Mouse (Mus musculus): ENCODE results near the gene Fam193b. TPM values are rescaled to one million over a fixed set of nuclear protein-coding genes. Genes with fewer than 3 reads are reported as not detected.

The Fam193b gene
- polyA plus RNA-seq, 1 experiment from 2014 or later = 70.7 TPM

GRCm38 (mm10) chr13:55502405-55502804, 68.5 kb downstream of the Fam193b start:
- 94% methylated on average over 8 of the region's 8 CpGs for WGBS
- no peaks in the 10 kb centered on the region for H3K27me3 ChIP-seq (ENCODE audit: low read depth, poor library complexity, severe bottlenecking)
- no peak overlapping the region for H3K4me3 ChIP-seq
- H3K4me1 ChIP-seq = no peaks in the 10 kb centered on the region
- H3K27ac ChIP-seq = no peak overlapping the region
- no peak for DNase-seq (ENCODE audit: low spot score)
- no peaks in the 10 kb centered on the region for H3K9me3 ChIP-seq (replicated peaks)
- peaks cover 98% of the 10 kb centered on the region for H3K36me3 ChIP-seq

- no peak overlapping the region for H3K27ac ChIP-seq
- 76% methylated on average over 10 of the region's 10 CpGs for WGBS
- peaks cover 12% of the 10 kb centered on the region for H3K4me1 ChIP-seq
- peaks cover 89% of the 10 kb centered on the region for H3K36me3 ChIP-seq
- H3K4me3 ChIP-seq = no peak overlapping the region
- H3K9me3 ChIP-seq (replicated peaks) = no peaks in the 10 kb centered on the region
- no peaks in the 10 kb centered on the region for H3K27me3 ChIP-seq (ENCODE audit: low read depth, poor library complexity, severe bottlenecking)
- DNase-seq (ENCODE audit: low spot score) = no peak
Observed at GRCm38 (mm10) chr13:55500575-55500974, 70.3 kb downstream of the Fam193b start.

- no peak overlapping the region for H3K4me3 ChIP-seq
- H3K27me3 ChIP-seq (ENCODE audit: low read depth, poor library complexity, severe bottlenecking) = peaks cover 6% of the 10 kb centered on the region
- H3K9me3 ChIP-seq (replicated peaks) = no peaks in the 10 kb centered on the region
- no peak for DNase-seq (ENCODE audit: low spot score)
- 56% methylated on average over 11 of the region's 11 CpGs for WGBS
- peaks cover 72% of the 10 kb centered on the region for H3K36me3 ChIP-seq
- no peak overlapping the region for H3K27ac ChIP-seq
- H3K4me1 ChIP-seq = peaks cover 26% of the 10 kb centered on the region
Observed at GRCm38 (mm10) chr13:55498906-55499305, 72.0 kb downstream of the Fam193b start.

- no peak overlapping the region for H3K27ac ChIP-seq
- 93% methylated on average over 6 of the region's 6 CpGs for WGBS
- peaks cover 10% of the 10 kb centered on the region for H3K27me3 ChIP-seq (ENCODE audit: low read depth, poor library complexity, severe bottlenecking)
- H3K4me1 ChIP-seq = peaks cover 26% of the 10 kb centered on the region
- H3K9me3 ChIP-seq (replicated peaks) = no peaks in the 10 kb centered on the region
- peaks cover 50% of the 10 kb centered on the region for H3K36me3 ChIP-seq
- no peak overlapping the region for H3K4me3 ChIP-seq
- DNase-seq (ENCODE audit: low spot score) = no peak
Observed at GRCm38 (mm10) chr13:55496661-55497060, 74.3 kb downstream of the Fam193b start.

- Histone ChIP-seq H3K27ac (no peak overlapping the region), H3K4me1 (peaks cover 26% of the 10 kb centered on the region), H3K9me3 (replicated peaks) (no peaks in the 10 kb centered on the region), H3K27me3 (ENCODE audit: low read depth, poor library complexity, severe bottlenecking) (peaks cover 10% of the 10 kb centered on the region), H3K4me3 (no peak overlapping the region), H3K36me3 (peaks cover 40% of the 10 kb centered on the region)
- whole genome bisulfite sequencing = 49% methylated on average over 4 of the region's 4 CpGs
- no peak for DNase-seq (ENCODE audit: low spot score)
Observed at GRCm38 (mm10) chr13:55495702-55496101, 75.2 kb downstream of the Fam193b start.

GRCm38 (mm10) chr13:55494883-55495621, 75.9 kb downstream of the Fam193b start:
- peaks cover 10% of the 10 kb centered on the region for H3K27me3 ChIP-seq (ENCODE audit: low read depth, poor library complexity, severe bottlenecking)
- DNase-seq (ENCODE audit: low spot score) = no peak
- WGBS = 25% methylated on average over 18 of the region's 18 CpGs
- no peaks in the 10 kb centered on the region for H3K9me3 ChIP-seq (replicated peaks)
- H3K27ac ChIP-seq = no peak overlapping the region
- H3K36me3 ChIP-seq = peaks cover 34% of the 10 kb centered on the region
- H3K4me3 ChIP-seq = no peak overlapping the region
- peaks cover 26% of the 10 kb centered on the region for H3K4me1 ChIP-seq

- 20% methylated on average over 2 of the region's 2 CpGs for WGBS
- Histone ChIP-seq H3K4me1 (peaks cover 26% of the 10 kb centered on the region), H3K9me3 (replicated peaks) (no peaks in the 10 kb centered on the region), H3K36me3 (peaks cover 27% of the 10 kb centered on the region), H3K27ac (no peak overlapping the region), H3K27me3 (ENCODE audit: low read depth, poor library complexity, severe bottlenecking) (peaks cover 10% of the 10 kb centered on the region), H3K4me3 (no peak overlapping the region)
- no peak for DNase-seq (ENCODE audit: low spot score)
Observed at GRCm38 (mm10) chr13:55494257-55494656, 76.7 kb downstream of the Fam193b start.

Small RNA genes within 50 kb of the gene (microRNA-seq; reads per million reads assigned to microRNA genes)
- gene Mir6945 = 4.7 reads per million, percentile 8 among the genes with 10 or more reads in this experiment

Other genes with a start within 250 kb of the Fam193b start
- 79.0 and 85.8 TPM in 2 replicates for gene Rab24, start 249.2 kb downstream of the Fam193b start, polyA plus RNA-seq (2016; fragmentation: Nextera tagmentation; extraction: Ambion mirVana)
- gene Mxd3, start 241.3 kb downstream of the Fam193b start, polyA plus RNA-seq (2016; fragmentation: Nextera tagmentation; extraction: Ambion mirVana) = 15.8 and 27.5 TPM in 2 replicates
- 112 and 113 TPM in 2 replicates for gene Lman2, start 208.3 kb downstream of the Fam193b start, polyA plus RNA-seq (2016; fragmentation: Nextera tagmentation; extraction: Ambion mirVana)
- gene Rgs14, start 201.4 kb downstream of the Fam193b start, polyA plus RNA-seq (2016; fragmentation: Nextera tagmentation; extraction: Ambion mirVana) = 0.70 and 1.1 TPM in 2 replicates
- not detected in 2 replicates for gene Slc34a1, start 172.9 kb downstream of the Fam193b start, polyA plus RNA-seq (2016; fragmentation: Nextera tagmentation; extraction: Ambion mirVana)
- gene Pfn3, start 155.9 kb downstream of the Fam193b start, polyA plus RNA-seq (2016; fragmentation: Nextera tagmentation; extraction: Ambion mirVana) = not detected in 2 replicates
- gene F12, start 144.3 kb downstream of the Fam193b start, polyA plus RNA-seq (2016; fragmentation: Nextera tagmentation; extraction: Ambion mirVana) = 0.14 TPM in 1 of 2 replicates, not detected in the other
- 63.6 and 71.1 TPM in 2 replicates for gene Grk6, start 126.0 kb downstream of the Fam193b start, polyA plus RNA-seq (2016; fragmentation: Nextera tagmentation; extraction: Ambion mirVana)
- 0.34 and 0.35 TPM in 2 replicates for gene Prr7, start 106.9 kb downstream of the Fam193b start, polyA plus RNA-seq (2016; fragmentation: Nextera tagmentation; extraction: Ambion mirVana)
- 346 and 417 TPM in 2 replicates for gene Dbn1, start 83.0 kb downstream of the Fam193b start, polyA plus RNA-seq (2016; fragmentation: Nextera tagmentation; extraction: Ambion mirVana)
- 202 and 206 TPM in 2 replicates for gene Pdlim7, start 57.4 kb downstream of the Fam193b start, polyA plus RNA-seq (2016; fragmentation: Nextera tagmentation; extraction: Ambion mirVana)
- gene Dok3, start 41.8 kb downstream of the Fam193b start, polyA plus RNA-seq (2016; fragmentation: Nextera tagmentation; extraction: Ambion mirVana) = 2.7 and 2.9 TPM in 2 replicates
- 94.0 and 102 TPM in 2 replicates for gene Ddx41, start 34.5 kb downstream of the Fam193b start, polyA plus RNA-seq (2016; fragmentation: Nextera tagmentation; extraction: Ambion mirVana)
- gene Tmed9, start 2.6 kb upstream of the Fam193b start, polyA plus RNA-seq (2016; fragmentation: Nextera tagmentation; extraction: Ambion mirVana) = 111 and 123 TPM in 2 replicates
- 30.9 and 31.6 TPM in 2 replicates for gene B4galt7, start 28.8 kb upstream of the Fam193b start, polyA plus RNA-seq (2016; fragmentation: Nextera tagmentation; extraction: Ambion mirVana)
- 48.1 and 53.3 TPM in 2 replicates for gene Caml, start 51.9 kb upstream of the Fam193b start, polyA plus RNA-seq (2016; fragmentation: Nextera tagmentation; extraction: Ambion mirVana)
- gene Ddx46, start 63.9 kb upstream of the Fam193b start, polyA plus RNA-seq (2016; fragmentation: Nextera tagmentation; extraction: Ambion mirVana) = 41.5 and 45.6 TPM in 2 replicates
- 55.5 and 65.2 TPM in 2 replicates for gene B230219D22Rik, start 122.0 kb upstream of the Fam193b start, polyA plus RNA-seq (2016; fragmentation: Nextera tagmentation; extraction: Ambion mirVana)
- gene Txndc15, start 143.5 kb upstream of the Fam193b start, polyA plus RNA-seq (2016; fragmentation: Nextera tagmentation; extraction: Ambion mirVana) = 65.9 and 76.8 TPM in 2 replicates
- 43.7 and 44.4 TPM in 2 replicates for gene Pcbd2, start 156.2 kb upstream of the Fam193b start, polyA plus RNA-seq (2016; fragmentation: Nextera tagmentation; extraction: Ambion mirVana)
- gene Catsper3, start 213.4 kb upstream of the Fam193b start, polyA plus RNA-seq (2016; fragmentation: Nextera tagmentation; extraction: Ambion mirVana) = 0.25 TPM in 1 of 2 replicates, not detected in the other